Mouse (Mus musculus) C2C12 (cell line): ENCODE data around the gene Luc7l2. TPM values are rescaled to one million over a fixed set of nuclear protein-coding genes. Genes with fewer than 3 reads are reported as not detected.

Experiments
- H3K27me3 ChIP-seq: one replicate; pipeline ENCODE4 v1.6.1; 2011; ENCODE audit not compliant: control insufficient read depth, insufficient read depth, insufficient read length
- H3K36me3 ChIP-seq: one replicate; pipeline ENCODE4 v1.6.1; 2011; ENCODE audit not compliant: control insufficient read depth, insufficient read depth
- H3K4me3 ChIP-seq: one replicate; pipeline ENCODE4 v1.5.1; 2011; ENCODE audit warnings: mild to moderate bottlenecking, control low read depth; ENCODE audit not compliant: poor library complexity, insufficient read depth, severe bottlenecking
- H3K79me2 ChIP-seq: one replicate; pipeline ENCODE4 v1.6.1; 2011; ENCODE audit not compliant: control insufficient read depth, insufficient read depth
- H3K79me3 ChIP-seq: one replicate; pipeline ENCODE4 v1.6.1; 2011; ENCODE audit warnings: low read depth, control low read depth
- H3ac ChIP-seq: one replicate; pipeline ENCODE3; 2011; ENCODE audit warnings: low read depth; ENCODE audit not compliant: control insufficient read depth, insufficient read length
- CEBPB ChIP-seq: IDR thresholded peaks from one replicate; pipeline ENCODE4 v1.6.1; 2011; ENCODE audit warnings: low read depth, mild to moderate bottlenecking, control low read depth, moderate library complexity
- CTCF ChIP-seq: IDR thresholded peaks from one replicate; pipeline ENCODE4 v1.5.1; 2011; ENCODE audit not compliant: control insufficient read depth, insufficient read depth, insufficient read length
- FOSL1 ChIP-seq: IDR thresholded peaks from one replicate; pipeline ENCODE4 v1.8.0; 2011; ENCODE audit warnings: mild to moderate bottlenecking, low read length; ENCODE audit not compliant: poor library complexity, insufficient read depth, severe bottlenecking
- MAX ChIP-seq: IDR thresholded peaks from one replicate; pipeline ENCODE4 v1.6.1; 2011; ENCODE audit warnings: mild to moderate bottlenecking, control low read depth
- MYOD1 ChIP-seq: IDR thresholded peaks from one replicate; pipeline ENCODE4 v1.6.1; 2011; ENCODE audit warnings: low read depth; ENCODE audit not compliant: control insufficient read depth, insufficient read length
- MYOG ChIP-seq: IDR thresholded peaks from one replicate; pipeline ENCODE4 v1.6.1; 2011; ENCODE audit not compliant: control insufficient read depth, insufficient read length; ENCODE audit errors: extremely low read depth
- USF1 ChIP-seq: IDR thresholded peaks from one replicate; pipeline ENCODE4 v1.6.1; 2011; ENCODE audit warnings: low read depth, mild to moderate bottlenecking, control low read depth, moderate library complexity
- polyA plus RNA-seq: library from polyadenylated mRNA; unstranded; fragments of >200 nt; fragmentation: generic; extraction: Trizol; gene quantifications from one replicate; pipeline ENCODE4 v1.2.1, GENCODE M21; 2012; ENCODE audit warnings: missing spikeins

Luc7l2 gene
- polyA plus RNA-seq, 1 experiment, result 30.5 TPM

- Histone ChIP-seq H3K4me3 (no peak overlapping the region), H3K36me3 (peaks cover 76% of the 10 kb centered on the region), H3K79me3 (peaks cover 60% of the 10 kb centered on the region), H3K79me2 (peaks cover 100% of the 10 kb centered on the region), H3K27me3 (no peaks in the 10 kb centered on the region), H3ac (no peak overlapping the region)
- TF ChIP-seq MYOG, result no peak
- TF ChIP-seq CEBPB, result no peak
- TF ChIP-seq MYOD1, result no peak
- TF ChIP-seq MAX, result no peak
- no peak for TF ChIP-seq FOSL1
- no peak for TF ChIP-seq CTCF
- no peak for TF ChIP-seq USF1
These were observed 25.0 kb downstream of the Luc7l2 start for GRCm38 (mm10) chr6:38576096-38576495.

GRCm38 (mm10) chr6:38580112-38580857, 29.2 kb downstream of the Luc7l2 start:
- Histone ChIP-seq H3K4me3 (no peak overlapping the region), H3K36me3 (peaks cover 80% of the 10 kb centered on the region), H3ac (no peak overlapping the region), H3K27me3 (no peaks in the 10 kb centered on the region), H3K79me3 (peaks cover 65% of the 10 kb centered on the region), H3K79me2 (peaks cover 97% of the 10 kb centered on the region)
- TF ChIP-seq MAX, result no peak
- no peak for TF ChIP-seq CTCF
- TF ChIP-seq MYOD1, result no peak

GRCm38 (mm10) chr6:38581711-38582110, 30.6 kb downstream of the Luc7l2 start:
- peaks cover 88% of the 10 kb centered on the region for H3K36me3 ChIP-seq
- no peak for TF ChIP-seq MYOG
- TF ChIP-seq CEBPB, result no peak
- TF ChIP-seq FOSL1, result no peak
- TF ChIP-seq MAX, result no peak
- no peak for TF ChIP-seq CTCF
- TF ChIP-seq MYOD1, result no peak
- TF ChIP-seq USF1, result no peak

GRCm38 (mm10) chr6:38597481-38597880, 46.3 kb downstream of the Luc7l2 start:
- no peaks in the 10 kb centered on the region for H3K27me3 ChIP-seq
- H3K4me3 ChIP-seq, result no peak overlapping the region
- TF ChIP-seq CTCF, result no peak
- TF ChIP-seq MYOG, result no peak
- TF ChIP-seq USF1, result no peak
- no peak for TF ChIP-seq MAX
- TF ChIP-seq FOSL1, result no peak
- no peak for TF ChIP-seq CEBPB
- no peak overlapping the region for H3ac ChIP-seq
- H3K36me3 ChIP-seq, result peaks cover 71% of the 10 kb centered on the region
- peaks cover 6% of the 10 kb centered on the region for H3K79me3 ChIP-seq
- peaks cover 8% of the 10 kb centered on the region for H3K79me2 ChIP-seq

More at GRCm38 (mm10) chr6:38581711-38582110, 30.6 kb downstream of the Luc7l2 start:
- H3K79me2 ChIP-seq, result peaks cover 83% of the 10 kb centered on the region
- H3K27me3 ChIP-seq, result no peaks in the 10 kb centered on the region
- no peak overlapping the region for H3ac ChIP-seq
- H3K4me3 ChIP-seq, result no peak overlapping the region
- peaks cover 57% of the 10 kb centered on the region for H3K79me3 ChIP-seq

GRCm38 (mm10) chr6:38609892-38610291, 58.8 kb downstream of the Luc7l2 start:
- peaks cover 80% of the 10 kb centered on the region for H3K36me3 ChIP-seq
- H3K79me2 ChIP-seq, result peaks cover 3% of the 10 kb centered on the region
- no peaks in the 10 kb centered on the region for H3K27me3 ChIP-seq
- H3K4me3 ChIP-seq, result no peak overlapping the region
- no peak overlapping the region for H3ac ChIP-seq
- no peak for TF ChIP-seq MYOD1
- no peak for TF ChIP-seq MAX
- TF ChIP-seq USF1, result no peak
- TF ChIP-seq CEBPB, result no peak
- TF ChIP-seq FOSL1, result no peak
- no peak for TF ChIP-seq MYOG
- no peak for TF ChIP-seq CTCF
- peaks cover 2% of the 10 kb centered on the region for H3K79me3 ChIP-seq
